Mouse (Mus musculus) monocyte, adult 5-6 weeks (primary cell): ENCODE results near the gene Lrrc10b. TPM values are rescaled to one million over a fixed set of nuclear protein-coding genes. Genes with fewer than 3 reads are reported as not detected.

Experiments
- ATAC-seq: fragments of 153-309, 156-312 bp; replicated peaks from 2 replicates; pipeline ENCODE4 v1.8.0; 2017; ENCODE audit warnings: mild to moderate bottlenecking; ENCODE audit not compliant: low TSS enrichment, insufficient number of reproducible peaks, severe bottlenecking, poor library complexity, low FRiP score
- total RNA-seq: library from RNA; stranded (forward); fragments of 200-1000, 200-491, 200-594 nt; gene quantifications from 3 replicates; pipeline ENCODE4 v1.2.3, GENCODE M21; 2017

Gene Lrrc10b
- total RNA-seq, 1 experiment from 2014 or later = not detected

- no peak for ATAC-seq
Observed at GRCm38 (mm10) chr19:10421986-10422976, 35.0 kb downstream of the Lrrc10b start.

- no peak for ATAC-seq
Observed at GRCm38 (mm10) chr19:10417436-10417835, 39.8 kb downstream of the Lrrc10b start.

GRCm38 (mm10) chr19:10416889-10417288, 40.4 kb downstream of the Lrrc10b start:
- no peak for ATAC-seq

- ATAC-seq = no peak
Observed at GRCm38 (mm10) chr19:10415508-10415907, 41.8 kb downstream of the Lrrc10b start.

- no peak for ATAC-seq
Observed at GRCm38 (mm10) chr19:10413701-10414242, 43.5 kb downstream of the Lrrc10b start.

Other genes with a start within 250 kb of the Lrrc10b start
- 0.10 to 2.3 TPM in 2 of 3 replicates, not detected in the other for gene Myrf, start 216.7 kb downstream of the Lrrc10b start, total RNA-seq
- gene Dagla, start 152.6 kb downstream of the Lrrc10b start, total RNA-seq = 0.39 to 0.43 TPM in 2 of 3 replicates, not detected in the other
- gene Syt7, start 68.4 kb downstream of the Lrrc10b start, total RNA-seq = not detected in 3 replicates
- 0.67 TPM in 1 of 3 replicates, not detected in the others for gene Ppp1r32, start 25.5 kb upstream of the Lrrc10b start, total RNA-seq
- 49.1 to 87.5 TPM (median 69.3 TPM) in 3 replicates for gene Cpsf7, start 67.8 kb upstream of the Lrrc10b start, total RNA-seq
- 47.3 to 75.9 TPM (median 53.7 TPM) in 3 replicates for gene Sdhaf2, start 68.7 kb upstream of the Lrrc10b start, total RNA-seq
- 1.3 to 2.6 TPM in 2 of 3 replicates, not detected in the other for gene Tmem216, start 98.8 kb upstream of the Lrrc10b start, total RNA-seq
- gene Cyb561a3, start 119.7 kb upstream of the Lrrc10b start, total RNA-seq = 18.9 to 42.4 TPM (median 29.1 TPM) in 3 replicates
- gene Tmem138, start 119.9 kb upstream of the Lrrc10b start, total RNA-seq = 0.48 to 7.5 TPM (median 5.7 TPM) in 3 replicates
- 228 to 236 TPM (median 231 TPM) in 3 replicates for gene Ddb1, start 147.9 kb upstream of the Lrrc10b start, total RNA-seq
- gene Tkfc, start 148.2 kb upstream of the Lrrc10b start, total RNA-seq = 2.1 to 4.3 TPM (median 2.8 TPM) in 3 replicates
- not detected in 3 replicates for gene Vwce, start 176.7 kb upstream of the Lrrc10b start, total RNA-seq
- gene Pga5, start 220.6 kb upstream of the Lrrc10b start, total RNA-seq = not detected in 3 replicates
- gene Vps37c, start 231.3 kb upstream of the Lrrc10b start, total RNA-seq = 7.3 to 22.2 TPM (median 18.7 TPM) in 3 replicates